Mouse (Mus musculus) liver, adult 10 weeks (tissue): Measurements from ENCODE around the gene Gm9602. TPM values are rescaled to one million over a fixed set of nuclear protein-coding genes. Genes with fewer than 3 reads are reported as not detected.

Experiments used
- polyA plus RNA-seq: library from polyadenylated mRNA; stranded (reverse); fragments of 350-450 nt; fragmentation: Illumina TruSeq; extraction: RNeasy Lipid Tissue Mini Kit (QIAGEN cat#74804); gene quantifications from one replicate; pipeline ENCODE4 v1.2.3, GENCODE M21; 2014; ENCODE audit warnings: low read depth, low replicate concordance

Gene Gm9602
- not detected for polyA plus RNA-seq

DNA sequence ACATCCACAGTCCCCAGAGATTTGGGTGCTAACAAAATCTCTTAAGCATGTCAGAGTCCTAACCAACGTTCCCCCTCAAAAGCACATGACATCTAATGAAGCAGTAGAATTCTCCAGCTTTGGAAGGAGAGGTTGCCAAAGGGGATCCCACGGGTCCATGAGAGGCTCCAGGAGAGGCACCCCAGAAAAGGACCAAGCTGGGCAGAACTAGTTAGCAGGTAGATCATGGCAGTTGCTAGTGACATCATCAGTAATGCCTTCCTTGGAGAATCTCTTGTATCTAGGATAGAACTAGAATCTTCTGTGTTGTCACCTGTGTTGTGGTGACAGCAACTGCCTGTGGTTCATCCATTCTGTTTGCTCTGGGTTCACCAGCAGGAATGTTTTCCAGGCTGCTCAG is at the start of gene Gm9602:
Gene Gm9602, plus strand, starts transcription at position 301 of the 400 bp plus-strand sequence.

Other genes starting within 250 kb of the Gm9602 start
- not detected for gene Gm3047, start 220.9 kb upstream of the Gm9602 start, polyA plus RNA-seq
- not detected for gene Gm8159, start 144.0 kb upstream of the Gm9602 start, polyA plus RNA-seq
- not detected for gene Gm3239, start 112.1 kb upstream of the Gm9602 start, polyA plus RNA-seq
- gene Gm7876, start 67.1 kb upstream of the Gm9602 start, polyA plus RNA-seq, result not detected
- not detected for gene Gm3252, start 49.6 kb upstream of the Gm9602 start, polyA plus RNA-seq
- gene Gm3269, start 61.8 kb downstream of the Gm9602 start, polyA plus RNA-seq, result not detected
- not detected for gene Gm3264, start 79.2 kb downstream of the Gm9602 start, polyA plus RNA-seq
- gene Gm3278, start 116.1 kb downstream of the Gm9602 start, polyA plus RNA-seq, result not detected
- not detected for gene Gm8297, start 207.6 kb downstream of the Gm9602 start, polyA plus RNA-seq
- gene Gm3298, start 239.6 kb downstream of the Gm9602 start, polyA plus RNA-seq, result not detected